Mouse (Mus musculus) mouse trophoblast stem cell (cell line): ENCODE results near the gene Rbmy.
"Not testable (repeated sequence)": the region's sequence is repeated elsewhere in the genome, so short reads cannot be mapped to it uniquely, and the experiment has no call there.

Experiments
- in situ Hi-C, 2 experiments: fragments of 300-500 bp; cut with MseI, MboI; formaldehyde crosslinking; loops; 2 replicates in 1 of 2; 3 replicates in 1 of 2; pipeline ENCODE4 v1.15.1; 2025

Gene Rbmy

DNA sequence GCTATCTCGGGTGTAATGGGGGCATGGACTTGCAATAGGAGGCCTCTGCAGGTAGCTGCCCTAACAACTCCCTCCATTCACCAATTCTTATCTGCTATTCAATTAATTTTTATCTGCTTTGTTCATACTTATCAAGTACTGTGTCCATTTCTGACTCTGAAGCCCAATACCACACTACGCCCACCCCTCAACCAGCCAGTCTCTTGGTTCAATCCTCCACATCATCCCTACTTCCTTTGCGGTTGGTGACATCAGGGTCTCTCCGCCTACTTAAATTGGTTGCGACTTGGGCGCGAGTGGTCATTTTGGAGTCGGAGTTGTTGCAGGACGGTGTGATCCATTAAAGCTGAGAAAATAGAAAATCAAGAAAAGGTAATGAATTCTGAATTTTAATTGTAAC lies at the start of gene Rbmy, which contains the start of gene Gm10256:
TSS of gene Rbmy (plus strand) at position 301 of the 400 bp plus-strand sequence.
TSS of gene Gm10256 (plus strand) at position 320 of the 400 bp plus-strand sequence.
- in situ Hi-C loops = not testable (repeated sequence)

DNA sequence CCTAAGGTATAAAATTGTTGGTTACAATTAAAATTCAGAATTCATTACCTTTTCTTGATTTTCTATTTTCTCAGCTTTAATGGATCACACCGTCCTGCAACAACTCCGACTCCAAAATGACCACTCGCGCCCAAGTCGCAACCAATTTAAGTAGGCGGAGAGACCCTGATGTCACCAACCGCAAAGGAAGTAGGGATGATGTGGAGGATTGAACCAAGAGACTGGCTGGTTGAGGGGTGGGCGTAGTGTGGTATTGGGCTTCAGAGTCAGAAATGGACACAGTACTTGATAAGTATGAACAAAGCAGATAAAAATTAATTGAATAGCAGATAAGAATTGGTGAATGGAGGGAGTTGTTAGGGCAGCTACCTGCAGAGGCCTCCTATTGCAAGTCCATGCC lies 34.4 kb upstream of the Rbmy start, which contains the start of gene Gm4064:
TSS of gene Gm4064 (minus strand) at position 101 of the 400 bp plus-strand sequence.
- in situ Hi-C loops = not testable (repeated sequence)
